Mouse (Mus musculus): ENCODE results near the gene Tmem41a. TPM values are rescaled to one million over a fixed set of nuclear protein-coding genes. Genes with fewer than 3 reads are reported as not detected.
"Not testable (repeated sequence)": the region's sequence is repeated elsewhere in the genome, so short reads cannot be mapped to it uniquely, and the experiment has no call there.

Gene Tmem41a
- 215 and 219 TPM in 2 replicates for polyA plus RNA-seq (2015; fragmentation: Nextera tagmentation; extraction: Ambion mirVana)

DNA sequence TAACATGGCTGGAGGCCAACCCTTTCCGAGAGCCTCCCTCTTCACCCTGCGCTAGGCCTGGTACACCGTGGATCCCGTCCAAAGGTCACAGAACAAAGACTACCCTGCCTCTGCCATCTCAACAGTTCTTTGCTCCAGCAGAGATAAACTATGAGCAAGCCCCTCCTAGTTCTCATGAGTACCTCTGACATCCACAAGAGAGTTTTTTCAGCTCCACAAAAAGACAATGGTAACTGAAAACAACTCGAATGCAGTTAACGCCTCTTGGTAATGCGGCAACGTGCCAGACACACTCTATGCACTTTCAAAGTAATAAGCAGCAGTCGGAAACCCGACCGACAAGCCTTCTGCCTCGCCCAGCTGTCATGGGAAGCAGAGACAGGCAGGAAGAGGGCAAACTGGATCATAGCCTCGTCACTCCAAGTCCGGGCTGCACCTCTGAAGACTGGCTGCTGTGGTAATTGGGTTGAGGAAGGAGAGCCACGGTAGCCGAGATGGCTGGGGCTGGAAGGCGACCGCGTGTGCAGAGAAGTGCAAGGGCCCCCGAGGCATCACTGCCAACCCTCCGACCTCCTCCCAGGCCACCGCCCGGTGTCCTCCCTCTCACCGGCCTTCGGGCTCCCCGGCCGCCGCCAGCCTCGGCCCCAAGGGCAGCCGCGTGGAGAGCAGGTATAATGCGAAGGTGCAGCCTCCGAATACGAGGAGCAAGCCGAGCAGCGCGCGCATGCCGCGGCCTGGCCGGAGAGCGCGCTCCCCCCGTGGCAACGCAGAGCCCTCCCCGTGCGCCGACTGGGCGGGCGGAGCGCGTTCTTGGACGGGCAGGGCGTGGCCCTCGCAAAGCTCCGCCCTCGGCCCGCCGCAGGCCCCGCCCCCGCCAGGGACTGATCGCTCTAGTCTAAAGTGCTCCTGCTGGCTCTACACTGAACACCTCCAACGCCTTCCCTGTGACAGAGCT, at the start of gene Tmem41a:
TSS of gene Tmem41a (minus strand) at position 792 of the 955 bp plus-strand sequence.
- Histone ChIP-seq H3K9ac (ENCODE audit: low read depth, low read length) (peak within 1 kb of the TSS; percentile 80), H3K27me3 (replicated peaks; ENCODE audit: control insufficient read depth, insufficient read depth, low read length) (no peaks in the 10 kb centered on the region), H3K4me2 (replicated peaks; ENCODE audit: low read depth) (peak within 1 kb of the TSS; percentile 92), H3K27ac (ENCODE audit: low read depth, low read length) (peak within 1 kb of the TSS; percentile 97), H3K36me3 (ENCODE audit: control insufficient read depth, insufficient read depth) (0 out of 2 replicates have a peak, but pooled peaks cover 3% of the 10 kb centered on the region), H3K9me3 (ENCODE audit: control insufficient read depth) (no peaks in the 10 kb centered on the region), H3K4me3 (ENCODE audit: low read depth, low read length) (peak within 1 kb of the TSS; percentile 78), H3K4me1 (replicated peaks; ENCODE audit: control insufficient read depth, insufficient read depth, low read length) (no peaks in the 10 kb centered on the region)
- 0 out of 2 replicates have a peak, but pooled peaks have one; percentile 20 for TF ChIP-seq CTCF (IDR thresholded peaks at IDR 0.05; ENCODE audit: low read depth)
- WGBS: under 1% methylated on average over 63 of the region's 63 CpGs
- ATAC-seq: peak; percentile 91

DNA sequence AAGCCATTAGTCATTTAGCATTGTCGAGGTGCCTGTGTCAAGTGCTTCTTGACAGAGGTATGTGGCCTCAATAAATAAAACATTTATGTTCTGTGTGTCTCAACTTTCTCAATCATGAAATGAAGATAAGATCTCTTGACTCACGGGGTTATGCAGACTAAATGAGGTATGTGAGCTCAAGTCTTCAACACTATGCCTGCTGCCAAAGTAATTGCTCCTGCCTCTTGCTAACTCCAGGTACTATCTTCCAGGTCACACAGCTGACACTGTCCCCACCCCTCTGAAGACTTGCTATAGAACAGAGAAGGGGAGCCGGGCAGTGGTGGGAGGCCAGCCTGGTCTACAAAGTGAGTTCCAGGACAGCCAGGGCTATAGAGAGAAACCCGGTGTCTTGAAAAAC, 49.0 kb upstream of the Tmem41a start:
- H3K27ac ChIP-seq (ENCODE audit: low read depth, low read length): peak overlapping the region; percentile 86
- H3K36me3 ChIP-seq (ENCODE audit: control insufficient read depth, insufficient read depth): no peaks in the 10 kb centered on the region
- H3K4me3 ChIP-seq (ENCODE audit: low read depth, low read length): no peak overlapping the region
- H3K27me3 ChIP-seq (replicated peaks; ENCODE audit: control insufficient read depth, insufficient read depth, low read length): no peaks in the 10 kb centered on the region
- WGBS: 18% methylated on average over 4 of the region's 4 CpGs
- 0 out of 2 replicates have a peak, but pooled peaks cover 5% of the 10 kb centered on the region for H3K4me1 ChIP-seq (replicated peaks; ENCODE audit: control insufficient read depth, insufficient read depth, low read length)
- H3K9me3 ChIP-seq (ENCODE audit: control insufficient read depth): no peaks in the 10 kb centered on the region
- H3K4me2 ChIP-seq (replicated peaks; ENCODE audit: low read depth): peak overlapping the region; percentile 37
- peak; percentile 17; the same call in 1 of the 2 replicates for ATAC-seq
- no peak for TF ChIP-seq CTCF (IDR thresholded peaks at IDR 0.05; ENCODE audit: low read depth)
- H3K9ac ChIP-seq (ENCODE audit: low read depth, low read length): no peak overlapping the region

DNA sequence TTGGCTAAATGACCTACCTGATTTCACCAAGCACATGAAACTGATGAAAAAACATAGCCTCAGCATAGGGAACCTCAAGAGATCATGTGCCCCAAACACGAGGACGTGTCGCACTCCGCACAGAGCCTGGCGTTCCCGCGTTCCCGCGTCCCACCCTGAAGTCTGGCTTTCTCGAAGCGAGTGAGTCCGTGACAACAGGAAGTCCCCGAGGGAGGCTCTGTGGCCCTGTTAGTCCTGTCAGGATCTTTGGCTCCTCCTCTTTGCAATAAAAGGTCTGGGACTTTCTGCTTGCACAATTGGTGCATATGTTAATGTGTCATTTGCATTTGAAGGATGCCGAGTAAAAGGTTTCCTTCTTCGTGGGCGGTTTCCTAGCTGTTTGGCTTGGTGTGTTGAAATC, 48.0 kb upstream of the Tmem41a start, which contains the start of gene Liph:
TSS of gene Liph (minus strand) at position 360 of the 400 bp plus-strand sequence.
- H3K27me3 ChIP-seq (replicated peaks; ENCODE audit: control insufficient read depth, insufficient read depth, low read length): no peaks in the 10 kb centered on the region
- no peaks in the 10 kb centered on the region for H3K9me3 ChIP-seq (ENCODE audit: control insufficient read depth)
- no peak for TF ChIP-seq CTCF (IDR thresholded peaks at IDR 0.05; ENCODE audit: low read depth)
- no peaks in the 10 kb centered on the region for H3K36me3 ChIP-seq (ENCODE audit: control insufficient read depth, insufficient read depth)
- H3K4me3 ChIP-seq (ENCODE audit: low read depth, low read length): peak within 1 kb of the TSS; percentile 33
- H3K4me2 ChIP-seq (replicated peaks; ENCODE audit: low read depth): peak within 1 kb of the TSS; percentile 56
- no peak within 1 kb of the TSS for H3K9ac ChIP-seq (ENCODE audit: low read depth, low read length)
- H3K4me1 ChIP-seq (replicated peaks; ENCODE audit: control insufficient read depth, insufficient read depth, low read length): 0 out of 2 replicates have a peak, but pooled peaks cover 5% of the 10 kb centered on the region
- peak within 1 kb of the TSS; percentile 86 for H3K27ac ChIP-seq (ENCODE audit: low read depth, low read length)
- WGBS: 3% methylated on average over 16 of the region's 16 CpGs
- ATAC-seq: peak; percentile 77

DNA sequence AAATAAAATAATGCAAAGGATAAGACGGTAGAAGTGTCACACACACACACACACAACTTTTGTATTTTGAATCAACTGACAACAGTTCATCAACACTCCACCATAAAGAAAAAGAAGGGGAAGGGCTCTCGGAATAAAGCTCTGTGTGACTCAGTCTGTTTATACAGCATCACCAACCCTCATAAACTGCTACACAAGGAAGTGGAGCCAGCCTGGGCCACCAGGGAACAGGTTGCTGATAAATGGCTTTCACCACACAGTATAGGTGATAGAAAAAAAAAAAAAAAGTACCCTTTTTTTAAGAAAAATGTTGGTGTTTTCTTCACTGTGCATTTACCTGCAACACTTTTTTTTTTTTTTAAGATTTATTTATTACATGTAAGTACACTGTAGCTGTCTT, 44.4 kb upstream of the Tmem41a start:
- 38% methylated on average over 2 of the region's 2 CpGs for WGBS
- H3K36me3 ChIP-seq (ENCODE audit: control insufficient read depth, insufficient read depth): no peaks in the 10 kb centered on the region
- peak; percentile 64 for ATAC-seq
- TF ChIP-seq CTCF (IDR thresholded peaks at IDR 0.05; ENCODE audit: low read depth): no peak
- H3K9me3 ChIP-seq (ENCODE audit: control insufficient read depth): no peaks in the 10 kb centered on the region
- H3K27me3 ChIP-seq (replicated peaks; ENCODE audit: control insufficient read depth, insufficient read depth, low read length): no peaks in the 10 kb centered on the region
- no peak overlapping the region for H3K27ac ChIP-seq (ENCODE audit: low read depth, low read length)
- no peak overlapping the region for H3K9ac ChIP-seq (ENCODE audit: low read depth, low read length)
- no peak overlapping the region for H3K4me2 ChIP-seq (replicated peaks; ENCODE audit: low read depth)
- H3K4me3 ChIP-seq (ENCODE audit: low read depth, low read length): no peak overlapping the region
- H3K4me1 ChIP-seq (replicated peaks; ENCODE audit: control insufficient read depth, insufficient read depth, low read length): no peaks in the 10 kb centered on the region

DNA sequence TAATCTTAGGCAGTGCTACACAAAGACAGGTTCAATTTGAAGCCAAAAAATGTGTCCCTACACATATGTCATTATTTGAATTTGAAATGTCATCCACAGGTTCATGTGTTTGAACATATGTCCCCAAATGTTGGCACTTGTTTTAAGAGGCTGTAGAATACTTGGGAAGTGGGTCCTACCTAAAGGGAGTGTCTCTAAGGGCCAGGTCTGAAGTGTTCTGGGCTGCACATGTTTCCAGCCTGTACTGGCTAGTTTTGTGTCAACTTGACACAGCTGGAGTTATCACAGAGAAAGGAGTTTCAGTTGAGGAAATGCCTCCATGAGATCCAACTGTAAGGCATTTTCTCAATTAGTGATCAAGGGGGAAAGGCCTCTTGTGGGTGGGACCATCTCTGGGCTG, 43.5 kb upstream of the Tmem41a start:
- not testable (repeated sequence) for H3K4me3 ChIP-seq (ENCODE audit: low read depth, low read length); H3K9me3 ChIP-seq (ENCODE audit: control insufficient read depth); H3K4me1 ChIP-seq (replicated peaks; ENCODE audit: control insufficient read depth, insufficient read depth, low read length); H3K4me2 ChIP-seq (replicated peaks; ENCODE audit: low read depth); H3K27ac ChIP-seq (ENCODE audit: low read depth, low read length); H3K27me3 ChIP-seq (replicated peaks; ENCODE audit: control insufficient read depth, insufficient read depth, low read length); ATAC-seq; H3K9ac ChIP-seq (ENCODE audit: low read depth, low read length); H3K36me3 ChIP-seq (ENCODE audit: control insufficient read depth, insufficient read depth)

DNA sequence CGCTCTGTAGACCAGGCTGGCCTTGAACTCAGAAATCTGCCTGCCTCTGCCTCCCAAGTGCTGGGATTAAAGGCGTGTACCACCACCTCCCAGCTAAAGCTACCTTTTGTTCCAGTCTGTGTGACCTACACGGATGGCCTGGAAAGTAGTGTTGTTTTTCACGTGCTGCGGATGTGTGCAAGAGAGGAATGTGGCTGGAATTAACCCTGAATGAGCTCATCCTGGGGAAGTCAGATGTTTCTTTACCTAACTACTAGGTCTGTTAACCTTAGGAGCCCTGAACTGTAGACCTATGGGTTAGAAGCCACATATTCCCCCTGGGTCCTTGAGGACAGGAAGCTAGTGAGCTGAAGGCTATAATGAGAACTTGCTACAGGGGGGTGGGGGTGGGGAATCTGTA, 40.6 kb upstream of the Tmem41a start:
- Histone ChIP-seq H3K9me3 (ENCODE audit: control insufficient read depth) (no peaks in the 10 kb centered on the region), H3K9ac (ENCODE audit: low read depth, low read length) (no peak overlapping the region), H3K4me1 (replicated peaks; ENCODE audit: control insufficient read depth, insufficient read depth, low read length) (no peaks in the 10 kb centered on the region), H3K36me3 (ENCODE audit: control insufficient read depth, insufficient read depth) (peaks cover 4% of the 10 kb centered on the region; the same call in 1 of the 2 replicates), H3K27me3 (replicated peaks; ENCODE audit: control insufficient read depth, insufficient read depth, low read length) (no peaks in the 10 kb centered on the region), H3K4me2 (replicated peaks; ENCODE audit: low read depth) (no peak overlapping the region), H3K4me3 (ENCODE audit: low read depth, low read length) (no peak overlapping the region), H3K27ac (ENCODE audit: low read depth, low read length) (peak overlapping the region; percentile 60)
- 55% methylated on average over 5 of the region's 5 CpGs for WGBS
- TF ChIP-seq CTCF (IDR thresholded peaks at IDR 0.05; ENCODE audit: low read depth): no peak
- ATAC-seq: peak; percentile 68

Data from intestine, postnatal 0 days (tissue).